Mouse (Mus musculus) kidney, embryonic 15.5 days (tissue): ENCODE results near the gene Fbxl12. TPM values are rescaled to one million over a fixed set of nuclear protein-coding genes. Genes with fewer than 3 reads are reported as not detected.

Source experiments
- ATAC-seq: fragments of 200-750 bp; cut with Nextera tagmentation; replicated peaks from 2 replicates; pipeline ENCODE4 v1.8.0; 2017; ENCODE audit warnings: moderate TSS enrichment; ENCODE audit not compliant: low FRiP score
- H3K27ac ChIP-seq: fragments of 300-500 bp; sonication (generic); 2 replicates; pipeline ENCODE4 v1.5.1; 2015; ENCODE audit warnings: mild to moderate bottlenecking, inconsistent platforms
- H3K27me3 ChIP-seq: fragments of 300-500 bp; sonication (generic); 2 replicates; pipeline ENCODE4 v1.6.1; 2015; ENCODE audit warnings: inconsistent platforms
- H3K36me3 ChIP-seq: fragments of 300-500 bp; sonication (generic); 2 replicates; pipeline ENCODE4 v1.6.1; 2015; ENCODE audit warnings: inconsistent platforms
- H3K4me1 ChIP-seq: fragments of 300-500 bp; sonication (generic); 2 replicates; pipeline ENCODE4 v1.6.1; 2015; ENCODE audit warnings: inconsistent platforms
- H3K4me2 ChIP-seq: fragments of 300-500 bp; sonication (generic); 2 replicates; pipeline ENCODE4 v1.6.1; 2015; ENCODE audit warnings: moderate library complexity, mild to moderate bottlenecking, inconsistent platforms
- H3K4me3 ChIP-seq: fragments of 300-500 bp; sonication (generic); replicated peaks from 2 replicates; pipeline ENCODE4 v1.5.1; 2015; ENCODE audit warnings: mild to moderate bottlenecking, inconsistent platforms
- H3K9ac ChIP-seq: fragments of 300-500 bp; sonication (generic); 2 replicates; pipeline ENCODE4 v1.6.1; 2015; ENCODE audit warnings: mild to moderate bottlenecking, inconsistent platforms
- H3K9me3 ChIP-seq: fragments of 300-500 bp; sonication (generic); replicated peaks from 2 replicates; pipeline ENCODE4 v1.6.1; 2016; ENCODE audit warnings: inconsistent platforms
- WGBS: fragments of 180-500 bp; shearing (Covaris S2); methylation state at CpG from one replicate; pipeline ENCODE4 v1.1.7; 2015; ENCODE audit warnings: mixed read lengths; 5-methylcytosine and 5-hydroxymethylcytosine counted together
- polyA plus RNA-seq: library from polyadenylated mRNA; unstranded; fragments of >200 nt; fragmentation: Nextera tagmentation; extraction: Ambion mirVana; gene quantifications from 2 replicates; pipeline ENCODE4 v1.2.1, GENCODE M21; 2015

Gene Fbxl12
- polyA plus RNA-seq, 1 experiment from 2014 or later: 21.1 TPM

GRCm38 (mm10) chr9:20668065-20668464 lies 23.5 kb upstream of the Fbxl12 start:
- no peak overlapping the region for H3K4me3 ChIP-seq
- WGBS: 92% methylated on average over 22 of the region's 22 CpGs
- no peak overlapping the region for H3K4me2 ChIP-seq
- no peak for ATAC-seq
- no peak overlapping the region for H3K27ac ChIP-seq
- peaks cover 22% of the 10 kb centered on the region for H3K36me3 ChIP-seq
- H3K27me3 ChIP-seq: no peaks in the 10 kb centered on the region
- H3K4me1 ChIP-seq: peaks cover 30% of the 10 kb centered on the region
- no peaks in the 10 kb centered on the region for H3K9me3 ChIP-seq
- no peak overlapping the region for H3K9ac ChIP-seq

GRCm38 (mm10) chr9:20666510-20667034 lies 22.0 kb upstream of the Fbxl12 start:
- 10% methylated on average over 7 of the region's 7 CpGs for WGBS

GRCm38 (mm10) chr9:20665925-20666324 lies 21.4 kb upstream of the Fbxl12 start:
- H3K27me3 ChIP-seq: no peaks in the 10 kb centered on the region
- H3K4me2 ChIP-seq: no peak overlapping the region
- 20% methylated on average over 8 of the region's 8 CpGs for WGBS
- no peak overlapping the region for H3K4me3 ChIP-seq
- no peaks in the 10 kb centered on the region for H3K9me3 ChIP-seq
- peaks cover 40% of the 10 kb centered on the region for H3K4me1 ChIP-seq
- ATAC-seq: no peak
- no peak overlapping the region for H3K9ac ChIP-seq
- H3K27ac ChIP-seq: no peak overlapping the region
- H3K36me3 ChIP-seq: peaks cover 44% of the 10 kb centered on the region

More at GRCm38 (mm10) chr9:20666510-20667034, 22.0 kb upstream of the Fbxl12 start:
- Histone ChIP-seq H3K4me2 (no peak overlapping the region), H3K4me3 (no peak overlapping the region), H3K9ac (no peak overlapping the region), H3K36me3 (peaks cover 37% of the 10 kb centered on the region), H3K27ac (no peak overlapping the region), H3K4me1 (peaks cover 40% of the 10 kb centered on the region), H3K27me3 (no peaks in the 10 kb centered on the region), H3K9me3 (no peaks in the 10 kb centered on the region)
- ATAC-seq: no peak

GRCm38 (mm10) chr9:20664982-20665637 lies 20.5 kb upstream of the Fbxl12 start:
- no peak overlapping the region for H3K9ac ChIP-seq
- H3K4me3 ChIP-seq: no peak overlapping the region
- no peak for ATAC-seq
- no peak overlapping the region; the same call in 1 of the 2 replicates for H3K27ac ChIP-seq
- H3K36me3 ChIP-seq: peaks cover 52% of the 10 kb centered on the region
- peaks cover 40% of the 10 kb centered on the region for H3K4me1 ChIP-seq
- 75% methylated on average over 5 of the region's 5 CpGs for WGBS
- H3K27me3 ChIP-seq: no peaks in the 10 kb centered on the region
- H3K9me3 ChIP-seq: no peaks in the 10 kb centered on the region
- no peak overlapping the region for H3K4me2 ChIP-seq

GRCm38 (mm10) chr9:20664366-20664765 lies 19.8 kb upstream of the Fbxl12 start:
- H3K36me3 ChIP-seq: peaks cover 59% of the 10 kb centered on the region
- 0 out of 2 replicates have a peak overlapping the region, but pooled peaks have one; percentile 7 for H3K27ac ChIP-seq
- H3K4me2 ChIP-seq: no peak overlapping the region
- no peak overlapping the region for H3K9ac ChIP-seq
- no peaks in the 10 kb centered on the region for H3K9me3 ChIP-seq
- ATAC-seq: no peak
- 36% methylated on average over 2 of the region's 2 CpGs for WGBS
- H3K4me1 ChIP-seq: peaks cover 40% of the 10 kb centered on the region
- no peak overlapping the region for H3K4me3 ChIP-seq
- H3K27me3 ChIP-seq: no peaks in the 10 kb centered on the region

- H3K4me2 ChIP-seq: no peak overlapping the region
- no peak overlapping the region for H3K4me3 ChIP-seq
- H3K36me3 ChIP-seq: peaks cover 63% of the 10 kb centered on the region
- H3K4me1 ChIP-seq: peaks cover 40% of the 10 kb centered on the region
- no peak for ATAC-seq
- no peak overlapping the region for H3K9ac ChIP-seq
- no peaks in the 10 kb centered on the region for H3K9me3 ChIP-seq
- H3K27ac ChIP-seq: 0 out of 2 replicates have a peak overlapping the region, but pooled peaks have one; percentile 7
- no peaks in the 10 kb centered on the region for H3K27me3 ChIP-seq
- WGBS: 76% methylated on average over 2 of the region's 2 CpGs
These were observed 19.4 kb upstream of the Fbxl12 start for GRCm38 (mm10) chr9:20663956-20664355.

- peak; percentile 26; the same call in 1 of the 2 replicates for ATAC-seq
- H3K4me2 ChIP-seq: no peak overlapping the region
- WGBS: 29% methylated on average over 8 of the region's 8 CpGs
These were observed 18.3 kb upstream of the Fbxl12 start for GRCm38 (mm10) chr9:20662874-20663273.

GRCm38 (mm10) chr9:20662325-20662724 lies 17.8 kb upstream of the Fbxl12 start:
- Histone ChIP-seq H3K4me3 (no peak overlapping the region), H3K27me3 (no peaks in the 10 kb centered on the region), H3K36me3 (peaks cover 80% of the 10 kb centered on the region), H3K9me3 (no peaks in the 10 kb centered on the region), H3K9ac (no peak overlapping the region), H3K4me2 (no peak overlapping the region), H3K4me1 (peaks cover 40% of the 10 kb centered on the region), H3K27ac (no peak overlapping the region)
- no peak for ATAC-seq
- 40% methylated on average over 3 of the region's 3 CpGs for WGBS

More at GRCm38 (mm10) chr9:20662874-20663273, 18.3 kb upstream of the Fbxl12 start:
- peaks cover 40% of the 10 kb centered on the region for H3K4me1 ChIP-seq
- H3K4me3 ChIP-seq: no peak overlapping the region
- no peaks in the 10 kb centered on the region for H3K27me3 ChIP-seq
- no peak overlapping the region for H3K27ac ChIP-seq
- H3K9me3 ChIP-seq: no peaks in the 10 kb centered on the region
- no peak overlapping the region for H3K9ac ChIP-seq
- H3K36me3 ChIP-seq: peaks cover 74% of the 10 kb centered on the region

GRCm38 (mm10) chr9:20657546-20657945 lies 13.0 kb upstream of the Fbxl12 start:
- Histone ChIP-seq H3K9ac (no peak overlapping the region), H3K27me3 (no peaks in the 10 kb centered on the region), H3K36me3 (peaks cover 93% of the 10 kb centered on the region), H3K4me3 (no peak overlapping the region), H3K27ac (no peak overlapping the region), H3K4me2 (no peak overlapping the region), H3K4me1 (peaks cover 33% of the 10 kb centered on the region), H3K9me3 (no peaks in the 10 kb centered on the region)
- WGBS: 79% methylated on average over 3 of the region's 3 CpGs
- no peak for ATAC-seq

- no peak overlapping the region for H3K27ac ChIP-seq
- H3K9me3 ChIP-seq: no peaks in the 10 kb centered on the region
- no peak for ATAC-seq
- peaks cover 63% of the 10 kb centered on the region for H3K36me3 ChIP-seq
- 84% methylated on average over 3 of the region's 3 CpGs for WGBS
- H3K4me3 ChIP-seq: peak overlapping the region; percentile 82; the same call in 1 of the 2 replicates
- H3K4me1 ChIP-seq: peaks cover 38% of the 10 kb centered on the region
- H3K4me2 ChIP-seq: peak overlapping the region; percentile 76; the same call in 1 of the 2 replicates
- H3K27me3 ChIP-seq: no peaks in the 10 kb centered on the region
- no peak overlapping the region for H3K9ac ChIP-seq
These were observed 9.3 kb upstream of the Fbxl12 start for GRCm38 (mm10) chr9:20653859-20654258.

GRCm38 (mm10) chr9:20652260-20652658 lies 7.7 kb upstream of the Fbxl12 start:
- Histone ChIP-seq H3K9ac (peak overlapping the region; percentile 81), H3K4me3 (peak overlapping the region; percentile 82), H3K27me3 (no peaks in the 10 kb centered on the region), H3K9me3 (no peaks in the 10 kb centered on the region), H3K27ac (no peak overlapping the region), H3K4me1 (peaks cover 38% of the 10 kb centered on the region), H3K36me3 (peaks cover 63% of the 10 kb centered on the region), H3K4me2 (peak overlapping the region; percentile 76)
- under 1% methylated on average over 25 of the region's 25 CpGs for WGBS
- no peak; the same call in 1 of the 2 replicates for ATAC-seq

GRCm38 (mm10) chr9:20651602-20652259 lies 7.2 kb upstream of the Fbxl12 start, which contains the start of gene Pin1:
Gene Pin1 (plus strand): TSS chr9:20652095.
- Histone ChIP-seq H3K36me3 (peaks cover 63% of the 10 kb centered on the region), H3K27ac (peak within 1 kb of the TSS; percentile 25), H3K9ac (peak within 1 kb of the TSS; percentile 81), H3K4me1 (peaks cover 38% of the 10 kb centered on the region), H3K4me2 (peak within 1 kb of the TSS; percentile 76), H3K9me3 (no peaks in the 10 kb centered on the region), H3K4me3 (peak within 1 kb of the TSS; percentile 82), H3K27me3 (no peaks in the 10 kb centered on the region)
- whole genome bisulfite sequencing: under 1% methylated on average over 45 of the region's 45 CpGs
- peak; percentile 99 for ATAC-seq
